Mouse (Mus musculus): ENCODE results near the gene Aldh9a1.
A peak's percentile ranks its signal among the peaks of the same experiment; 100 is the strongest.

Aldh9a1 gene

GRCm38 (mm10) chr1:167382763-167383162 lies 33.0 kb downstream of the Aldh9a1 start:
- DNase-seq (ENCODE audit: extremely low spot score, low read depth, low spot score), result no peak

- DNase-seq (ENCODE audit: extremely low spot score, low read depth, low spot score), result no peak
Measured at GRCm38 (mm10) chr1:167383178-167383577, 33.4 kb downstream of the Aldh9a1 start.

- no peak for DNase-seq (ENCODE audit: extremely low spot score, low read depth, low spot score)
Measured at GRCm38 (mm10) chr1:167384156-167384555, 34.4 kb downstream of the Aldh9a1 start.

- DNase-seq (ENCODE audit: extremely low spot score, low read depth, low spot score), result no peak
Measured at GRCm38 (mm10) chr1:167385211-167385610, 35.4 kb downstream of the Aldh9a1 start.

GRCm38 (mm10) chr1:167385636-167386035 lies 35.8 kb downstream of the Aldh9a1 start:
- DNase-seq (ENCODE audit: extremely low spot score, low read depth, low spot score), result no peak

GRCm38 (mm10) chr1:167386466-167386865 lies 36.7 kb downstream of the Aldh9a1 start:
- no peak for DNase-seq (ENCODE audit: extremely low spot score, low read depth, low spot score)

GRCm38 (mm10) chr1:167387310-167387709 lies 37.5 kb downstream of the Aldh9a1 start:
- DNase-seq (ENCODE audit: extremely low spot score, low read depth, low spot score), result no peak

- no peak for DNase-seq (ENCODE audit: extremely low spot score, low read depth, low spot score)
Measured at GRCm38 (mm10) chr1:167387796-167388195, 38.0 kb downstream of the Aldh9a1 start.

- DNase-seq (ENCODE audit: extremely low spot score, low read depth, low spot score), result no peak
Measured at GRCm38 (mm10) chr1:167388571-167388970, 38.8 kb downstream of the Aldh9a1 start.

GRCm38 (mm10) chr1:167389584-167389983 lies 39.8 kb downstream of the Aldh9a1 start:
- no peak for DNase-seq (ENCODE audit: extremely low spot score, low read depth, low spot score)

- DNase-seq (ENCODE audit: extremely low spot score, low read depth, low spot score), result no peak
Measured at GRCm38 (mm10) chr1:167390381-167390780, 40.6 kb downstream of the Aldh9a1 start.

GRCm38 (mm10) chr1:167391241-167391640 lies 41.5 kb downstream of the Aldh9a1 start:
- no peak for DNase-seq (ENCODE audit: extremely low spot score, low read depth, low spot score)

- DNase-seq (ENCODE audit: extremely low spot score, low read depth, low spot score), result no peak
Measured at GRCm38 (mm10) chr1:167392031-167392640, 42.3 kb downstream of the Aldh9a1 start.

GRCm38 (mm10) chr1:167392687-167393086 lies 42.9 kb downstream of the Aldh9a1 start:
- DNase-seq (ENCODE audit: extremely low spot score, low read depth, low spot score), result no peak

GRCm38 (mm10) chr1:167393281-167393680 lies 43.5 kb downstream of the Aldh9a1 start:
- DNase-seq (ENCODE audit: extremely low spot score, low read depth, low spot score), result no peak

GRCm38 (mm10) chr1:167393683-167394492 lies 44.1 kb downstream of the Aldh9a1 start, which contains the start of gene Mgst3:
Gene Mgst3 (minus strand): TSS chr1:167393841.
- peak; percentile 98 for DNase-seq (ENCODE audit: extremely low spot score, low read depth, low spot score)

GRCm38 (mm10) chr1:167405237-167405636 lies 55.4 kb downstream of the Aldh9a1 start:
- DNase-seq (ENCODE audit: extremely low spot score, low read depth, low spot score), result no peak

- no peak for DNase-seq (ENCODE audit: extremely low spot score, low read depth, low spot score)
Measured at GRCm38 (mm10) chr1:167409601-167410000, 59.8 kb downstream of the Aldh9a1 start.

- no peak for DNase-seq (ENCODE audit: extremely low spot score, low read depth, low spot score)
Measured at GRCm38 (mm10) chr1:167411991-167412715, 62.4 kb downstream of the Aldh9a1 start.

GRCm38 (mm10) chr1:167414846-167415245 lies 65.1 kb downstream of the Aldh9a1 start:
- peak; percentile 79 for DNase-seq (ENCODE audit: extremely low spot score, low read depth, low spot score)

Data from hindlimb bud, embryonic 11.5 days (tissue).